Mouse (Mus musculus) E14TG2a.4 (cell line): ENCODE data around the gene Rhbdl1.
A peak's percentile ranks its signal among the peaks of the same experiment; 100 is the strongest.
"Not testable (repeated sequence)": the region's sequence is repeated elsewhere in the genome, so short reads cannot be mapped to it uniquely, and the experiment has no call there.

Experiments
- H3K27me3 ChIP-seq: 2 replicates; pipeline ENCODE4 v1.6.1; 2014; ENCODE audit warnings: low read length, control low read depth; ENCODE audit not compliant: insufficient read depth
- H3K36me3 ChIP-seq: 2 replicates; pipeline ENCODE4 v1.6.1; 2014; ENCODE audit warnings: low read length, control low read depth; ENCODE audit not compliant: insufficient read depth
- H3K4me1 ChIP-seq: replicated peaks from 2 replicates; pipeline ENCODE4 v1.6.1; 2014; ENCODE audit warnings: low read depth, low read length, control low read depth
- H3K4me3 ChIP-seq: replicated peaks from 2 replicates; pipeline ENCODE4 v1.5.1; 2014; ENCODE audit warnings: mild to moderate bottlenecking, low read length
- H3K9me3 ChIP-seq: 2 replicates; pipeline ENCODE4 v1.6.1; 2014; ENCODE audit warnings: low read length, control low read depth
- CTCF ChIP-seq: conservative IDR thresholded peaks from 2 replicates; pipeline ENCODE4 v1.5.1; 2014; ENCODE audit warnings: low read length
- NANOG ChIP-seq: IDR thresholded peaks from 2 replicates; pipeline ENCODE4 v1.6.1; 2014; ENCODE audit warnings: borderline replicate concordance, low read length, mixed read lengths
- POU5F1 ChIP-seq: IDR thresholded peaks from 2 replicates; pipeline ENCODE4 v1.6.1; 2014; ENCODE audit warnings: low read length, borderline replicate concordance

Rhbdl1 gene

GRCm38 (mm10) chr17:25875171-25876136 lies 38.4 kb upstream of the Rhbdl1 start:
- Histone ChIP-seq H3K4me3 (peak overlapping the region; percentile 90), H3K9me3 (no peaks in the 10 kb centered on the region), H3K36me3 (peaks cover 36% of the 10 kb centered on the region), H3K27me3 (no peaks in the 10 kb centered on the region; the same call in 1 of the 2 replicates), H3K4me1 (peaks cover 65% of the 10 kb centered on the region)
- TF ChIP-seq POU5F1 (no peak), CTCF (no peak), NANOG (no peak)

GRCm38 (mm10) chr17:25874721-25875170 lies 37.7 kb upstream of the Rhbdl1 start, which contains the start of gene Mettl26:
TSS of gene Mettl26 (plus strand) at chr17:25875074.
- no peak for TF ChIP-seq NANOG
- Histone ChIP-seq H3K36me3 (peaks cover 30% of the 10 kb centered on the region), H3K27me3 (no peaks in the 10 kb centered on the region; the same call in 1 of the 2 replicates), H3K4me1 (peaks cover 59% of the 10 kb centered on the region), H3K9me3 (no peaks in the 10 kb centered on the region), H3K4me3 (peak within 1 kb of the TSS; percentile 90)

GRCm38 (mm10) chr17:25874148-25874720 lies 37.1 kb upstream of the Rhbdl1 start:
- Histone ChIP-seq H3K36me3 (peaks cover 26% of the 10 kb centered on the region), H3K9me3 (no peaks in the 10 kb centered on the region), H3K4me1 (peaks cover 58% of the 10 kb centered on the region), H3K27me3 (no peaks in the 10 kb centered on the region; the same call in 1 of the 2 replicates), H3K4me3 (peak overlapping the region; percentile 90)
- TF ChIP-seq POU5F1 (no peak), NANOG (no peak), CTCF (no peak)

GRCm38 (mm10) chr17:25873405-25874147 lies 36.5 kb upstream of the Rhbdl1 start:
- Histone ChIP-seq H3K27me3 (no peaks in the 10 kb centered on the region; the same call in 1 of the 2 replicates), H3K36me3 (peaks cover 20% of the 10 kb centered on the region), H3K4me3 (peak overlapping the region; percentile 90), H3K9me3 (no peaks in the 10 kb centered on the region), H3K4me1 (peaks cover 57% of the 10 kb centered on the region)
- TF ChIP-seq CTCF (no peak), POU5F1 (no peak), NANOG (no peak)

GRCm38 (mm10) chr17:25872676-25873075 lies 35.6 kb upstream of the Rhbdl1 start:
- TF ChIP-seq CTCF, result no peak
- no peak for TF ChIP-seq NANOG
- TF ChIP-seq POU5F1, result no peak
- Histone ChIP-seq H3K9me3 (no peaks in the 10 kb centered on the region), H3K27me3 (no peaks in the 10 kb centered on the region; the same call in 1 of the 2 replicates), H3K36me3 (peaks cover 11% of the 10 kb centered on the region), H3K4me1 (peaks cover 52% of the 10 kb centered on the region), H3K4me3 (no peak overlapping the region)

GRCm38 (mm10) chr17:25871566-25871965 lies 34.5 kb upstream of the Rhbdl1 start:
- not testable (repeated sequence) for H3K4me3 ChIP-seq, H3K9me3 ChIP-seq, H3K27me3 ChIP-seq, H3K36me3 ChIP-seq
- H3K4me1 ChIP-seq, result peaks cover 53% of the 10 kb centered on the region

- no peak overlapping the region for H3K4me3 ChIP-seq
- peaks cover 60% of the 10 kb centered on the region for H3K4me1 ChIP-seq
- no peaks in the 10 kb centered on the region for H3K9me3 ChIP-seq
- no peaks in the 10 kb centered on the region; the same call in 1 of the 2 replicates for H3K36me3 ChIP-seq
- H3K27me3 ChIP-seq, result no peaks in the 10 kb centered on the region
- TF ChIP-seq NANOG, result no peak
- no peak for TF ChIP-seq POU5F1
- no peak for TF ChIP-seq CTCF
These were observed 32.9 kb upstream of the Rhbdl1 start for GRCm38 (mm10) chr17:25869954-25870353.

- Histone ChIP-seq H3K27me3 (no peaks in the 10 kb centered on the region), H3K9me3 (no peaks in the 10 kb centered on the region), H3K36me3 (peaks cover 3% of the 10 kb centered on the region), H3K4me3 (no peak overlapping the region), H3K4me1 (peaks cover 62% of the 10 kb centered on the region)
- TF ChIP-seq NANOG, result no peak
- no peak for TF ChIP-seq POU5F1
- no peak for TF ChIP-seq CTCF
These were observed 32.4 kb upstream of the Rhbdl1 start for GRCm38 (mm10) chr17:25869498-25869897.
